Mouse (Mus musculus) liver, postnatal 0 days (tissue): Measurements from ENCODE around the gene S1pr3.

Experiments used
- CTCF ChIP-seq: sonication (generic); IDR thresholded peaks from 2 replicates; pipeline ENCODE4 v1.5.1; 2016; ENCODE audit warnings: antibody characterized with exemption, low read depth
- EP300 ChIP-seq: IDR thresholded peaks from 2 replicates; pipeline ENCODE4 v1.6.1; 2016; ENCODE audit warnings: antibody characterized with exemption, low read depth, mild to moderate bottlenecking

DNA sequence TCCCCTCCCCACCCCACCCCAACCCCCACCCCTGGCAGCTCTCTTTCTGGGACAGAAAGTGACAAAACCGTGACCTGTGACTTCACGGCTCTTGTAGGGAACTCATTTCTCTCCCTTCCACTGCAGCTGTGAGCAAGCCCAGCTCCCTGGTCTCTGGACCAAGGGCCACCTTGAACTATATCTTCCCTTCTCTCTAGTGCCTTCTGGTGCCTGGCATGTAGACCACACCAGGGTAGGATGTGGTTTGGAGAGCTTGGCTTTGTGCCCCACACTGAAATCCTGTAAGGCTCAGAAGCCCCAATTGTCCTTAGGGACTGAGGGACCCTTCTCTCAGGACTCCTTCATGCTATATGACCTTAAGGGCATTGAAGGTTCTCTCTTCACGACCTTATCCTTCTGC, 24.9 kb downstream of the S1pr3 start:
- TF ChIP-seq CTCF = no peak
- TF ChIP-seq EP300 = no peak
